Mouse (Mus musculus): ENCODE measurements at regions not wholly inside any gene's neighbourhood (a gene's known extent, or its start where the extent isn't known, plus 50 kb on each side); places are given as distances from the start of the nearest gene placed in this dataset.
"Not testable (repeated sequence)": the region's sequence is repeated elsewhere in the genome, so short reads cannot be mapped to it uniquely, and the experiment has no call there.

DNA sequence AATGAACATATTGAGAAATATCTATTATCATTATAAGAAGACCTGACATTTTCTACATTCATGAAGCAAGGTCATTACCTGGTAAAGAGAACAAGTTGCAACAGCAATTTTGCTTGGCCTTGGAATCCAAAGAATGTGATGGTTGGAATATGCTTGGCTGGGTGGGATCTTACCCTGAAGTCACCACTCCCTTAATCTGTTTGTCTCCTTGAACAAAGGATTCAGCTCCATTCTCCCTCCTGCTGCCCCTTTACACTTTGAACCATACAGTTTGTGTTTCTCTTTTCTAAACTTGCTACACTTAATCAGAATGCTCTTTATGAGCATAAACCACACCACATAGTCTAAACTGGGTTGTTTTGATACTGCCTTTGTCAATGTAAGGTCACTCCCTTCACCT, 403.8 kb downstream of the Epm2a start:
- Histone ChIP-seq H3K4me1 (ENCODE audit: control insufficient read depth, insufficient read depth, low read length) (no peaks in the 10 kb centered on the region), H3K4me3 (ENCODE audit: control insufficient read depth, low read depth, low read length) (no peak overlapping the region), H3K36me3 (ENCODE audit: control insufficient read depth, insufficient read depth, low read length) (no peaks in the 10 kb centered on the region), H3K27me3 (ENCODE audit: control insufficient read depth, insufficient read depth, low read length) (no peaks in the 10 kb centered on the region), H3K27ac (ENCODE audit: control insufficient read depth, insufficient read depth, low read depth, low read length) (no peak overlapping the region)
- no peak for TF ChIP-seq CTCF (IDR thresholded peaks at IDR 0.05; ENCODE audit: control insufficient read depth, insufficient read depth, insufficient replicate concordance, low read depth, low read length)
- TF ChIP-seq POLR2A (IDR thresholded peaks at IDR 0.05; ENCODE audit: control insufficient read depth, low read depth, low read length) = no peak

DNA sequence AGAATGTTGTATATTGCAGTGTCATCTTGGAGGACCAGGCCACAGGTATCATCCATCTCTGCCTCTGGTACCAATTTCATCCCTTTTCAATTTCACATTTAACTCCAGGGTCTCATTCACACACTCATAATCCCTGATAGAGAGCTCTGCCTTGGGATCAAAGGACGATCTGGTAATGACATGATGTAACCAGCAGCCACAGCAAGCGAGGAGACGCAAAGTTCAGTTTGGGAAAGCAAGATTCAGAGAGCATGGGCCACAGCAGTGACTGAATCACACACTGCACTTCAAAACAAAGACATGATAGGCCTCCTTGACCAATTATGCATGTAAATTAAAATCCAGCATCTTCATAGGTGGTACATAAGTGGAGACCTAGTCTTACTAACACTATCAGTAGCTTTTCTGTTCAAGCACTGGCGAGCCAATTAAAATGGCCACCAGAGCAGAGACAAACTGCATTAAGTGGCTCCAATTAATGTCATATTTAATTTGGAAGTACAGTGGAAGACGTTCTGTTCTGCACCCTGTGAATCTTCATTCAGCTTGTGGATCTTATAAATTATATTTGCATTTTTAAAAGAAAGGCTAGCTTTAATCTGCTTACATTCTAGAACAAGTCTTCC, 412.0 kb downstream of the Epm2a start:
- Histone ChIP-seq H3K36me3 (ENCODE audit: control insufficient read depth, insufficient read depth, low read length) (no peaks in the 10 kb centered on the region), H3K27ac (ENCODE audit: control insufficient read depth, insufficient read depth, low read depth, low read length) (no peak overlapping the region), H3K27me3 (ENCODE audit: control insufficient read depth, insufficient read depth, low read length) (no peaks in the 10 kb centered on the region), H3K4me1 (ENCODE audit: control insufficient read depth, insufficient read depth, low read length) (no peaks in the 10 kb centered on the region), H3K4me3 (ENCODE audit: control insufficient read depth, low read depth, low read length) (no peak overlapping the region)
- TF ChIP-seq POLR2A (IDR thresholded peaks at IDR 0.05; ENCODE audit: control insufficient read depth, low read depth, low read length) = no peak
- no peak for TF ChIP-seq CTCF (IDR thresholded peaks at IDR 0.05; ENCODE audit: control insufficient read depth, insufficient read depth, insufficient replicate concordance, low read depth, low read length)

DNA sequence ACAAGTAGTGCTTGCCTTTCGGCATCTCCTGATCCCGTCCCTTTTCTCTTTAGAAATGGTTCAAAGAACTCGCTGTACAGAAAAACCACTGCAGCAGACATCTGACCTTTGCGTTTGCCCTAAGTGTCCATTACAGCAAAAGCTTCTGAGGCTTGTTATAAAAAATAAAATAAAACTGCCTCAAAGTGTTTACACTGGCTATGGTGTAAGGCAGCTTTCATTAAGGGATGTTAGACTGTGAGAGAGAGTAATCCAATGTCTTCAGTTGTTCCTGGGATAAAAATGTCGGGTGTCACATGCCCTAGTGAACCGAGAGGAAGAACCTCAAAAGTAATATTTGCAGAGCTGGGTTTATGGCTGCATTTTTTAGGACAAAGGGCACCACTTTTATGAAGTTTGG, 434.7 kb downstream of the Epm2a start:
- no peak overlapping the region for H3K27ac ChIP-seq (ENCODE audit: control insufficient read depth, insufficient read depth, low read depth, low read length)

DNA sequence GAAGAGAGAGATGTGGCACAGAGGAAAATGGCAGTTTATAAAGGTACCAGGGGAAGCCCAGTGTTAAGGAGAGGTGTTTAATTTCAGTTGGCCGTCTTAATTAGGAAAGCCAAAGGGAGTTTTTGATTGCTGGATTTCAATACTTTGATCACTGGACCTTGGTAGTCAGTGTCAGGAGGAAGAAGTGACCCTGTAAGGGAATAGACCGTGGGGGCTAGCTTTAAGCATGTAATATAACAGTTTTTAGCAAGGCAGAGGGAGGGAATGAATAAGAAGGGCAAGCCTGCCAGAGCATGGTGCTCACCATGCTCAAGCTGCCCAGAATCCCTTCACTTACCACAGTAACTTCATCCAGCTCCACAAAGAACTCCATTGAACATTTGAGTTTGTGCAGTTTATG, 437.1 kb downstream of the Epm2a start:
- Histone ChIP-seq H3K36me3 (ENCODE audit: control insufficient read depth, insufficient read depth, low read length) (no peaks in the 10 kb centered on the region), H3K27me3 (ENCODE audit: control insufficient read depth, insufficient read depth, low read length) (no peaks in the 10 kb centered on the region), H3K4me3 (ENCODE audit: control insufficient read depth, low read depth, low read length) (no peak overlapping the region), H3K27ac (ENCODE audit: control insufficient read depth, insufficient read depth, low read depth, low read length) (no peak overlapping the region), H3K4me1 (ENCODE audit: control insufficient read depth, insufficient read depth, low read length) (no peaks in the 10 kb centered on the region)
- TF ChIP-seq POLR2A (IDR thresholded peaks at IDR 0.05; ENCODE audit: control insufficient read depth, low read depth, low read length) = no peak

More for the DNA sequence above, 434.7 kb downstream of the Epm2a start:
- Histone ChIP-seq H3K36me3 (ENCODE audit: control insufficient read depth, insufficient read depth, low read length) (no peaks in the 10 kb centered on the region), H3K4me3 (ENCODE audit: control insufficient read depth, low read depth, low read length) (no peak overlapping the region), H3K27me3 (ENCODE audit: control insufficient read depth, insufficient read depth, low read length) (no peaks in the 10 kb centered on the region), H3K4me1 (ENCODE audit: control insufficient read depth, insufficient read depth, low read length) (no peaks in the 10 kb centered on the region)
- TF ChIP-seq POLR2A (IDR thresholded peaks at IDR 0.05; ENCODE audit: control insufficient read depth, low read depth, low read length) (no peak), CTCF (IDR thresholded peaks at IDR 0.05; ENCODE audit: control insufficient read depth, insufficient read depth, insufficient replicate concordance, low read depth, low read length) (no peak)

DNA sequence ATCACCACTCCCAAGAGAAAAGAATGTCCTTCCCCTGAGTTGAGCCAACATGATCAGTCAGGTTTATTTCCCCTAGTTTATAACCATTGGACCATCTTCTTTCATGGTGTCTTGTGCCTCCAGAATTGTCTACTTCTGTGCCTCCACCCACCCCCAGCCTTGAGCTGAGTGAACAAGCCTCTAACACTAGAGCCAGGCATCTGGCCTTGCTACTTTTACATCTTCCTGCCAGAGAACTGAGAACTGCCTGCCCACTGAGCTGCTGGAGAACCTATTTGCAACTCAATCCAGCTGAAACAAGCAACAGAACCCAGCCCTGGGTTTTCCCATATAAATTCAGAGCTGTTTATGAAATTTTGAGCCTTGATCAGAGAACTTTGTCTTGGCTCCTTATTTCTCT, 444.0 kb downstream of the Epm2a start:
- no peak overlapping the region for H3K4me3 ChIP-seq (ENCODE audit: control insufficient read depth, low read depth, low read length)
- no peaks in the 10 kb centered on the region for H3K4me1 ChIP-seq (ENCODE audit: control insufficient read depth, insufficient read depth, low read length)
- TF ChIP-seq CTCF (IDR thresholded peaks at IDR 0.05; ENCODE audit: control insufficient read depth, insufficient read depth, insufficient replicate concordance, low read depth, low read length) = no peak
- H3K27ac ChIP-seq (ENCODE audit: control insufficient read depth, insufficient read depth, low read depth, low read length) = no peak overlapping the region
- H3K36me3 ChIP-seq (ENCODE audit: control insufficient read depth, insufficient read depth, low read length) = no peaks in the 10 kb centered on the region
- H3K27me3 ChIP-seq (ENCODE audit: control insufficient read depth, insufficient read depth, low read length) = no peaks in the 10 kb centered on the region

DNA sequence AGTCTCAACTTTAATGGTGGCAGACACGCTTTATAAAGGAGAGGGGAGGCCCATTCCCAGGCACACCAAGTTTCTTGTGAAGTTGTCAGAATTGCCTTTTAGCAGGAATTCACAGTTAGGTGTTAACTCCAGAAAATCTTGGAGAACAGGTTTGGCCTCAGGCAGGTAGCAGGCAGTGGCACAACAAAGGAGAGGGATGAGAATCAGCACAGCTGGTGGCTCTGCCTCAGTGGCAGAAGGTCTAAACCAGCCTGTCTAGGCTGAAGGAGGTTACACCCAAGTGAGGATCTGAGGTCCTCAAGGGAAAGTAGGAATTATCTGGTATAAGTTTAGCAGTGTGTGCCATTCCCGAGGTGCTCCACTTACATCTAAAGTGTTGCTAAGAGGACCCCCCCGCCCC, 456.3 kb downstream of the Epm2a start:
- TF ChIP-seq POLR2A (IDR thresholded peaks at IDR 0.05; ENCODE audit: control insufficient read depth, low read depth, low read length) (no peak), CTCF (IDR thresholded peaks at IDR 0.05; ENCODE audit: control insufficient read depth, insufficient read depth, insufficient replicate concordance, low read depth, low read length) (no peak)
- H3K36me3 ChIP-seq (ENCODE audit: control insufficient read depth, insufficient read depth, low read length) = no peaks in the 10 kb centered on the region
- H3K4me3 ChIP-seq (ENCODE audit: control insufficient read depth, low read depth, low read length) = no peak overlapping the region
- no peak overlapping the region for H3K27ac ChIP-seq (ENCODE audit: control insufficient read depth, insufficient read depth, low read depth, low read length)
- H3K4me1 ChIP-seq (ENCODE audit: control insufficient read depth, insufficient read depth, low read length) = no peaks in the 10 kb centered on the region
- no peaks in the 10 kb centered on the region for H3K27me3 ChIP-seq (ENCODE audit: control insufficient read depth, insufficient read depth, low read length)

DNA sequence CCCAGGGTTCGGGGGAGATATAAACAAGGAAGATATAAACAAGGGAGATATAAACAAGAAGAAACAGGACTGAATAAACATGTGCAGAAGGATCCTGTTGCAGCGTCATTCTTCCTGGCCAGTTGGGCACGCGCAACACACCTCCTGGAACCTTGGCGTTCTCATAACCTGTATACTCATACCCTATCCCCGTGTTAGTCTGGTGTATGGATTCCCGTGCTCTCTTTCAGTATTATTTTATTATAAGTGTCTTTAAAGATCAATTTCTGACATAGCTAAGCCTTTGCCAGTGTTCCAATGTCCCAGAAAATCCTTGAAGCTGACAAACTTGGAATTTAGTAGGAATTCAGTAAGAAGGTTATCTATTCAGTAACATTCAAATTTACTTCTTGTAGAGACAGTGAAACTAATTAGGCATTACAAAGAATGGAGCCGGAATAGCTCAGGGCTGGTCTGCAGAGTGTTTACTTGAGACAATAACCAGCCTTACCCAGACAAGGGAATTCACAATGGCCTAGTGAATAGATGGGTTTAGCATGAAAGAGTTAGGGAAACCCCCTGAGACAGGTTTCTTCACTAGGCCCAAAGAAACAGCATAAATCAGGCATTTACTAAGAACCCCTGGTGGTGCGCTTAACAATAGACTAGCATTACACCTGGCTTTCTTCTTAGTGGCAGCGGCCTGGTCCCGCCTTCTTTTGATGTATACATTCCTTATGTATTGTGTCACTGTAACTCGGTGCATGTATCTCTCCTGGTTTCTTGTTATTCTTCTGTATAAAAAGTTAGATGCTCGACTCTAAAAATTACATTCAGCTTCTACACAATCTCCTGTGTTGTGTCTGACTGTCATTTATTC, 458.4 kb downstream of the Epm2a start:
- not testable (repeated sequence) for H3K27me3 ChIP-seq (ENCODE audit: control insufficient read depth, insufficient read depth, low read length); H3K36me3 ChIP-seq (ENCODE audit: control insufficient read depth, insufficient read depth, low read length); H3K27ac ChIP-seq (ENCODE audit: control insufficient read depth, insufficient read depth, low read depth, low read length); H3K4me1 ChIP-seq (ENCODE audit: control insufficient read depth, insufficient read depth, low read length); H3K4me3 ChIP-seq (ENCODE audit: control insufficient read depth, low read depth, low read length)

Measured in testis, adult 2 months (tissue).